Mouse (Mus musculus) embryonic stem cell, embryonic (primary cell): ENCODE results near the gene Cga.
"Not testable (repeated sequence)": the region's sequence is repeated elsewhere in the genome, so short reads cannot be mapped to it uniquely, and the experiment has no call there.

ENCODE experiments used
- CTCF ChIA-PET, 4 experiments: fragments of 300-600 bp in 2 of 4; fragments of 350-600 bp in 2 of 4; sonication (Branson Sonifier 250); formaldehyde crosslinking; loops; one replicate each; lab custom pipeline; 2022; ENCODE audit warnings: inconsistent platforms in 2 of 4; lab: Charles Lee
- POLR2A ChIA-PET, 4 experiments: fragments of 300-600 bp in 2 of 4; fragments of 350-600 bp in 2 of 4; sonication (Branson Sonifier 250); formaldehyde crosslinking; loops; one replicate each; lab custom pipeline; 2022; ENCODE audit warnings: antibody characterized with exemption in 4 of 4, inconsistent platforms in 1 of 4; lab: Charles Lee

Cga gene

DNA sequence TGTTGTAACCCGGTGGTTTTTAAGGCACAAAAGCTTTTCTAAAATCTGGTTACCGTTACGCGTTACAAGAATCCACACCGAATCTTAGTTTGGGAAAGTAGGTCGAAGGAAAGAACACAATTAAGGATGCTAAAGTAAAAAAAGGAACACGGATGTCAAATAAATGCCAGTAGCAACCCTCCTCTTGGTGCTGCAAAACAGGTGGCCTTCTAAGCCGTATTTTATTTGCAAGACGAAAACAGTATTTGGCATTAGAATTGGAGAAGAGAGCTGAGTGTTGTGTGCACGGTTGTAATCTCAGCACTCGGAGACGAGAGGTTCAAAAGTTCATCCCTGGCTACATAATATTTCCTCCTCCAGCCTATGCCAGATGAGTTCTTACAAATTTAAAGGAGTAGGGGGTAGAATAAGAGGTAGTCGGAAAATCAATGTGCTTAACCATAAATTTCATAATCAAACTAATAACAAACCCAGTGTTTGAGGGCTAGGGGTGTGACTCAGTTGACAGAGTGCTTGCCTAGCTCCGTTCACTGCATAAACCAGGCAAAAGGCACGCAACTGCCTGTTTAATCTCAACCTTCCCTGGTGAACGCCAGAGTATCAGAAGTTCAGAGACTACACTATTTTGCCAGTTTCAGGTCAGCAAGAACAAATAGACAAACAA is 10.1 kb upstream of the Cga start:
- ChIA-PET CTCF (no interaction called here), POLR2A (interaction anchor here (0.5 to 19.9 kb wide), 31 partner anchors 9 to 1243 kb away, joined by 3 to 380 read pairs (median 4); partner anchors contain the start of gene Cga (in 1 of the 4))

GRCm38 (mm10) chr4:34885631-34886351 is 7.8 kb upstream of the Cga start:
- ChIA-PET CTCF (interaction anchor here in 2 of 4 experiments (0.6 to 2.0 kb wide), 5 partner anchors 13 to 108 kb away, joined by 3 to 7 read pairs (median 4); partner anchors contain the start of gene Smim8 (in 1 of the 2)), POLR2A (interaction anchor here (0.6 to 19.9 kb wide), 52 partner anchors 8 to 1104 kb away, joined by 3 to 380 read pairs (median 4); partner anchors contain the start of genes Smim8 (in 2 of the 4), Akirin2 (in 1 of the 4) and C9orf72 (in 1 of the 4))

GRCm38 (mm10) chr4:34886490-34887111 is 7.0 kb upstream of the Cga start:
- CTCF ChIA-PET, result interaction anchor here in 2 of 4 experiments (0.6 to 2.0 kb wide), 5 partner anchors 18 to 109 kb away, joined by 3 to 7 read pairs (median 3); partner anchors contain the start of gene Smim8 (in 1 of the 2)
- POLR2A ChIA-PET, result interaction anchor here (0.5 to 19.9 kb wide), 42 partner anchors 8 to 1103 kb away, joined by 3 to 380 read pairs (median 4); partner anchors contain the start of genes Smim8 (in 2 of the 4), Akirin2 (in 1 of the 4) and C9orf72 (in 1 of the 4)

DNA sequence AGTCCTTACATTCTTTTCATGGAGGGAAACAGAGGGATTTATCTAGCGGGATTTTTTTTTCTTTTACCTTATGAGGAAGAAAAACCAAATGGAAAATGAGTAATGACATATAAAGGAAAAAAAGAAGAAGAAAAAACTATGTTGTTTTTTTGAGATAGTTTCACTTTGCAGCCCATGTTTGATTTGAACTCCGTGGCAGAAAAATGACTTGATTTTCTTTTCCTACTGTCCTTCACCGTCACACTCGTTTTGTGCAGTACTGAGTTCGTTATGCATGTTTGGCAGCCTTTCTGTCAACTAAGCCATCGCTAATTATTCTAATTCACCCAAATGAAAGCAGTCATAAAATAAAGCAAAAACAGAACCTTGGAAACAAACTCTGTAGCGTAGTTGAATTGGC is 6.3 kb upstream of the Cga start:
- CTCF ChIA-PET, result interaction anchor here in 1 of 4 experiments (0.5 to 2.0 kb wide), 4 partner anchors 18 to 109 kb away, joined by 3 to 5 read pairs (median 3); partner anchors contain the start of gene Smim8
- POLR2A ChIA-PET, result interaction anchor here in 3 of 4 experiments (0.5 to 19.9 kb wide), 23 partner anchors 8 to 210 kb away, joined by 3 to 380 read pairs (median 5); partner anchors contain the start of gene Smim8 (in 2 of the 3)

DNA sequence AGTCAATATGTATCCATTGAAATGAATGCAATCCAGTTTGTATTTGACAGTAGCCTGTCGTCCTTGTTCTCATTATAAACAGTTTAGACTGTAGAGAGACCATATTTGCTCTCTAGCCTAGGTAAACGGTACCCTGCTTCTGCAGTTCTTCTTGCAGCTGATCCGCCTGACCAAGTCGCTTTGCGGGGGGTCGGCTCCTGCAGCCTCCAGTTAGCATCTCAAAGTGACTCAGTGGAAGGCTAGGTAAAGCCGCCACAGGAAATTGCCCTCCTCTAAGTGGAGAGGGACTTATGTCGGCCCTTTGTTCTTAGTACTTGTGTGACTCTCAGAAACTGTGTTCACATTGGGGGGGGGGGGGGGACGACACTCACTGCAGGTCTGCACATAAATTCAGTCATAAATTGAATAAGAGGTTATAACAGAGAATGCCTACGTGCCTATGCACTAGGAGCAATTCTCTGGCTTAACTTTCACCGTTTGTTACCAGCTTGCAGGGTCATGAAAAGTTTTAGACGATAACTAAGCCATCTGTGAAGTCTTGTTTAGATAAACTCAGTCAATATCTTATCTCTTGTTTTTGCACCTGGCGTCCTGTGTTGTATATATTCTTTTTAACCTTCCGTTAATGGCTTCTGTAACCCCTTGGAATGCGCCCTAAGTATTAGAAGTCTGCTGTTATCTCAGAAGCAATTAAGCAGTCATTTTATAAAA is 4.3 kb upstream of the Cga start:
- CTCF ChIA-PET, result interaction anchor here in 1 of 4 experiments (0.7 kb wide), 1 partner anchor 221 kb away, joined by 5 read pairs; no protein-coding TSS in a partner anchor
- POLR2A ChIA-PET, result interaction anchor here in 2 of 4 experiments (1.4 to 19.9 kb wide), 3 partner anchors 16 to 22 kb away, joined by 4 to 380 read pairs (median 8); no protein-coding TSS in a partner anchor

- POLR2A ChIA-PET, result interaction anchor here in 2 of 4 experiments (1.4 to 19.9 kb wide), 3 partner anchors 15 to 22 kb away, joined by 4 to 380 read pairs (median 8); no protein-coding TSS in a partner anchor
- CTCF ChIA-PET, result interaction anchor here in 1 of 4 experiments (0.7 kb wide), 1 partner anchor 221 kb away, joined by 5 read pairs; no protein-coding TSS in a partner anchor
These were observed 3.8 kb upstream of the Cga start for GRCm38 (mm10) chr4:34889812-34890185.

GRCm38 (mm10) chr4:34898497-34898896 is 4.9 kb downstream of the Cga start:
- POLR2A ChIA-PET, result interaction anchor here in 3 of 4 experiments (0.5 to 14.5 kb wide), 11 partner anchors 10 to 83 kb away, joined by 3 to 380 read pairs (median 3); partner anchors contain the start of genes Cga (in 1 of the 3) and Zfp292 (in 1 of the 3)
- CTCF ChIA-PET, result interaction anchor here in 1 of 4 experiments (0.7 kb wide), 1 partner anchor 1490 kb away, joined by 3 read pairs; no protein-coding TSS in a partner anchor

GRCm38 (mm10) chr4:34899322-34899721 is 5.7 kb downstream of the Cga start:
- POLR2A ChIA-PET, result interaction anchor here in 2 of 4 experiments (0.5 to 14.5 kb wide), 7 partner anchors 12 to 206 kb away, joined by 3 to 380 read pairs (median 3); partner anchors contain the start of genes Cga (in 1 of the 2) and Zfp292 (in 1 of the 2)

DNA sequence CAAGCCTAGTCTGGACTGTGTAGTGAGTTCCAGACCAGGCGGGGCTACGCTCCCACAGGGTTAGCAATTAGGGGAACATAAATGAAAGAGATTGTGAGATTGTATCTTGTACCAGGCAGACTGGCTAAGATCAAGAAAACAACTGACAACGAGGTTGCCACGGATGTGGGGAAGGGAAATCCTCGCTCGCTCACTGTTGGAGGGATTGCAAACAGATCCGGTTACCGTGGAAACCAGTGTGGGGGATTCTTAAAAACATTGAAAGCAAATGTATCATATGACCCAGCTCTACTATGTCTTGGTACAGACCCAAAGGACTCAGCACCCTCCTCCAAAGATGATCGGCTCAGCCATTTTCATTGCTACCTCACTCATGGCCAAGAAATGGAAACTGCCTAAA is 6.6 kb downstream of the Cga start:
- CTCF ChIA-PET, result no interaction called here
- POLR2A ChIA-PET, result interaction anchor here in 3 of 4 experiments (0.6 to 14.5 kb wide), 7 partner anchors 11 to 25 kb away, joined by 3 to 380 read pairs (median 3); partner anchors contain the start of genes Cga (in 1 of the 3) and Zfp292 (in 1 of the 3)

More at GRCm38 (mm10) chr4:34899322-34899721, 5.7 kb downstream of the Cga start:
- CTCF ChIA-PET, result interaction anchor here in 2 of 4 experiments (0.6 to 0.7 kb wide), 2 partner anchors 219 to 1489 kb away, joined by 3 read pairs; no protein-coding TSS in a partner anchor

DNA sequence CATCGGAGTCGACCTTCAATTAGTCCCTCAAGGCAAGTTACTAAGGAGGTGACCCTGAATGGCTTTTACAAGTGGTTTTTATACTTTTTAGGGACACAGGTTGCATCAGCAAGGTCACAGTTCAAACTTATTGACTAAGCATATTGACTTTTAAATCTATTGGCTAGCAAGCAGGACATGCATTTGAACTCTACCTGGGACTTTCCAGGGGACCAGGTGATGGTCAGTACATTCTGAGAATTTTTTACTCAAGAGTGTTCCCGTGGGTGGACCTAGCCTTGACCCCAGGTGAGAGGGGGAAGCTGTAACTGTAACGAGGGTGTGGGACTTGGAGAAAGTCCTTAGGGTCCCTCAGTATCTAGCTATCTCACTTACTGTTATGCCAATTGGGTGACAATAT is 7.6 kb downstream of the Cga start:
- POLR2A ChIA-PET, result interaction anchor here in 3 of 4 experiments (0.9 to 14.5 kb wide), 8 partner anchors 9 to 26 kb away, joined by 3 to 380 read pairs (median 3); partner anchors contain the start of genes Cga (in 1 of the 3) and Zfp292 (in 1 of the 3)
- CTCF ChIA-PET, result no interaction called here

DNA sequence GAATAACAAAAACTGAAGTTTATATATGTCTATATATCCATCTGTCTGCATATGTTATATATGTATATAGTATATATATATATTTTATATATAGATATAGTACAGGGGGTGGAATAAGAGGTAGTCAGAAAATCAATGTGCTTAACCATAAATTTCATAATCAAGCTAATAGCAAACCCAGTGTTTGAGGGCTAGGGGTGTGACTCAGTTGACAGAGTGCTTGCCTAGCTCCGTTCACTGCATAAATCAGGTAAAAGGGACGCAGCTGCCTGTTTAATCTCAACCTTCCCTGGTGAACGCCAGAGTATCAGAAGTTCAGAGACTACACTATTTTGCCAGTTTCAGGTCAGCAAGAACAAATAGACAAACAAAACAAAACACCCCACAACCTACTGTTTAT is 8.0 kb downstream of the Cga start:
- POLR2A ChIA-PET, result interaction anchor here in 2 of 4 experiments (0.9 to 14.5 kb wide), 6 partner anchors 8 to 23 kb away, joined by 3 to 380 read pairs (median 4); partner anchors contain the start of genes Cga (in 1 of the 2) and Zfp292 (in 1 of the 2)
- CTCF ChIA-PET, result not testable (repeated sequence)

DNA sequence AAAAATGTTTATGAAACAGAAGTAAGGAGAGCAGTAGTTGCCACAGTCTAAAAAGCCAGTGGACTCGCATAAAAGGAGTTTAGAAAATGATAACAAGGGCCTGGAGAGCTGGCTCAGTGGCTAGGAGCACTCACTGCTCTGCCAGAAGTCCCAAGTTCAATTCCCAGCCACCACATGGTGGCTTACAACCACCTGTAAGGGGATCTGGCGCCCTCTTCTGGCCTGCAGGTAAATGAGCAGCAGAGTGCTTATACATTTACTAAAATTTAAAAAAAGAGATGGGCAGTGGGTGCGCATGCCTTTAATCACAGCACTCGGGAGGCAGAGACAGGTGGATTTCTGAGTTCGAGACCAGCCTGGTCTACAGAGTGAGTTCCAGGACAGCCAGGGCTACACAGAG is 11.8 kb downstream of the Cga start:
- POLR2A ChIA-PET, result interaction anchor here in 3 of 4 experiments (0.6 to 14.5 kb wide), 11 partner anchors 13 to 647 kb away, joined by 3 to 380 read pairs (median 11); partner anchors contain the start of genes Zfp292 (in 2 of the 3) and Cga (in 1 of the 3)
- CTCF ChIA-PET, result interaction anchor here in 2 of 4 experiments (0.9 to 2.2 kb wide), 5 partner anchors 9 to 19 kb away, joined by 3 to 13 read pairs (median 4); no protein-coding TSS in a partner anchor

GRCm38 (mm10) chr4:34906151-34906550 is 12.6 kb downstream of the Cga start:
- ChIA-PET POLR2A (interaction anchor here in 3 of 4 experiments (0.6 to 14.5 kb wide), 25 partner anchors 9 to 647 kb away, joined by 3 to 380 read pairs (median 4); partner anchors contain the start of genes Zfp292 (in 2 of the 3) and Cga (in 1 of the 3)), CTCF (interaction anchor here in 3 of 4 experiments (0.6 to 2.2 kb wide), 7 partner anchors 10 to 196 kb away, joined by 3 to 13 read pairs (median 3); no protein-coding TSS in a partner anchor)

DNA sequence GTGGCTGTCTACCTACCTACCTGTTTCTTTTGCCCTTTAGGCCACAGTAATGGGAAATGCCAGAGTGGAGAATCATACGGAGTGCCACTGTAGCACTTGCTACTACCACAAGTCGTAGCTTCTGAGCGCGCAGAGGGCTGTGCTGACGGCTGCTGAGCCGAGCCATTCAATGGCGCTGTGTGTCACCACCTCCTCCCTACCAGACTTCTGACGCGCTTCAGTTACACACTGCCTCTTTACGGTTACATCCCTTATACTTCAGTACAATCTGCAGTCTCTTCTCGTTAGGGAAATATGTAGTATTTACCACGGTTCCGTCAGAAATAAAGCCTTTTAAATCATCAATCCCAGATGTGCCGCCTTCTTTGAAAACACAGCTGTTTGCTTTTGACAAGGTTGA is 13.4 kb downstream of the Cga start:
- CTCF ChIA-PET, result interaction anchor here in 3 of 4 experiments (0.6 to 2.2 kb wide), 7 partner anchors 15 to 206 kb away, joined by 3 to 13 read pairs (median 3); no protein-coding TSS in a partner anchor
- POLR2A ChIA-PET, result interaction anchor here in 3 of 4 experiments (0.7 to 14.5 kb wide), 26 partner anchors 8 to 298 kb away, joined by 3 to 380 read pairs (median 4); partner anchors contain the start of genes Zfp292 (in 2 of the 3), Cga (in 1 of the 3) and Smim8 (in 1 of the 3)

DNA sequence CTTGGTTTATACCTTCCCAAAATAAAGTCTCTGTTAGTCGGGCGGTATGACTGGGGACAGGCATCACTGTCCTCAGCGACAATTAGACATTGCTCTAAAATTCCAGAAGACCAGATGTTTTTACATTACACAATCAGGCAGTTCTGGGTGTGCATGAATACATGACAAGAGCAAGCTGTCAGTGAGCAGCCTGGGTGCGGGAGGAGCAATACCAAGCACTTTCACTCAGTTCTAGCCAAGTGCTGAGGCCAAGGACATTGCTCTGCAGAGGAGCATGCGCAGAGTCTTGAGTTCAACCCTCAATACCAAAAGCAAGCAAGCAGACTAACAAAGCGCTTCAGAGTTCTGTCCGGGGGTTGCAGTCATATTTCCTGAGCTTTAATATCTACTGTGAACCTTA is 14.5 kb downstream of the Cga start:
- CTCF ChIA-PET, result interaction anchor here in 2 of 4 experiments (0.5 to 1.1 kb wide), 2 partner anchors 15 to 186 kb away, joined by 8 to 10 read pairs; no protein-coding TSS in a partner anchor
- POLR2A ChIA-PET, result interaction anchor here in 3 of 4 experiments (0.7 to 14.5 kb wide), 13 partner anchors 10 to 173 kb away, joined by 3 to 380 read pairs (median 5); partner anchors contain the start of genes Cga (in 1 of the 3) and Zfp292 (in 1 of the 3)
